Mouse (Mus musculus) G1E (cell line): ENCODE measurements around the gene Misp. TPM values are rescaled to one million over a fixed set of nuclear protein-coding genes. Genes with fewer than 3 reads are reported as not detected.

Experiments used
- ATAC-seq: 2 replicates; pipeline ENCODE4 v1.8.0; 2016; ENCODE audit warnings: mild to moderate bottlenecking; ENCODE audit not compliant: insufficient number of reproducible peaks, poor library complexity, low FRiP score, severe bottlenecking; ENCODE audit errors: extremely low read depth
- DNase-seq: peaks from one replicate; pipeline ENCODE4 v3.0.0; 2012; ENCODE audit warnings: low spot score
- H3K27me3 ChIP-seq: 2 replicates; pipeline ENCODE4 v1.6.1; 2012; ENCODE audit warnings: mild to moderate bottlenecking, low read length, inconsistent platforms; ENCODE audit not compliant: insufficient read depth
- H3K36me3 ChIP-seq: replicated peaks from 2 replicates; pipeline ENCODE3; 2012; ENCODE audit warnings: mild to moderate bottlenecking, inconsistent platforms
- H3K4me1 ChIP-seq: 2 replicates; pipeline ENCODE4 v1.6.1; 2012; ENCODE audit warnings: low read depth, low read length, inconsistent platforms, mixed read lengths; ENCODE audit not compliant: insufficient read depth
- H3K4me3 ChIP-seq: 2 replicates; pipeline ENCODE4 v1.5.1; 2012; ENCODE audit warnings: low read depth, mild to moderate bottlenecking, inconsistent platforms, low read length, moderate library complexity, mixed read lengths
- H3K9me3 ChIP-seq: replicated peaks from 2 replicates; pipeline ENCODE4 v1.6.1; 2012; ENCODE audit warnings: inconsistent platforms
- CTCF ChIP-seq: IDR thresholded peaks from 2 replicates; pipeline ENCODE4 v1.5.1; 2012; ENCODE audit warnings: low read depth, low read length, inconsistent platforms, mixed read lengths
- GATA1 ChIP-seq: IDR thresholded peaks from 2 replicates; pipeline ENCODE4 v1.6.1; 2012; ENCODE audit warnings: borderline replicate concordance, low read length, inconsistent platforms, mixed read lengths
- GATA2 ChIP-seq: IDR thresholded peaks from 2 replicates; pipeline ENCODE4 v1.6.1; 2012; ENCODE audit warnings: low read depth, low read length, inconsistent platforms, borderline replicate concordance
- POLR2AphosphoS5 ChIP-seq: IDR thresholded peaks from 2 replicates; pipeline ENCODE4 v1.6.1; 2012; ENCODE audit warnings: low read depth, low read length, inconsistent platforms; ENCODE audit not compliant: insufficient replicate concordance
- TAL1 ChIP-seq: conservative IDR thresholded peaks from 2 replicates; pipeline ENCODE4 v1.6.1; 2012; ENCODE audit warnings: low read depth, low read length, inconsistent platforms, mixed read lengths
- polyA plus RNA-seq: library from polyadenylated mRNA; stranded (reverse); fragments of >175 nt; gene quantifications from 2 replicates; pipeline ENCODE4 v1.2.3, GENCODE M21; 2012
- total RNA-seq, 2 experiments: library from RNA; stranded (forward) in 1 of 2; stranded (reverse) in 1 of 2; fragments of 200-1000 nt in 1 of 2; fragments of >200 nt in 1 of 2; fragmentation: Nextera tagmentation in 1 of 2; gene quantifications; 2 replicates each; pipeline ENCODE4 v1.2.3; 2014 to 2017

Gene Misp
- total and polyA plus RNA-seq, 3 experiments = 0.33 TPM; not detected in 2

GRCm38 (mm10) chr10:79788386-79789158 is 32.2 kb upstream of the Misp start:
- DNase-seq (no peak), ATAC-seq (no peak)
- Histone ChIP-seq H3K36me3 (no peaks in the 10 kb centered on the region), H3K4me3 (no peak overlapping the region), H3K4me1 (peaks cover 14% of the 10 kb centered on the region), H3K9me3 (no peaks in the 10 kb centered on the region), H3K27me3 (peaks cover 34% of the 10 kb centered on the region)
- TF ChIP-seq POLR2AphosphoS5 (no peak), GATA1 (no peak), GATA2 (no peak), CTCF (peak; percentile 68)

GRCm38 (mm10) chr10:79789581-79789980 is 31.2 kb upstream of the Misp start:
- peaks cover 38% of the 10 kb centered on the region for H3K27me3 ChIP-seq
- peaks cover 22% of the 10 kb centered on the region for H3K4me1 ChIP-seq
- TF ChIP-seq POLR2AphosphoS5 (no peak), TAL1 (no peak), GATA1 (no peak), CTCF (no peak), GATA2 (no peak)
- DNase-seq (no peak), ATAC-seq (no peak)
- no peaks in the 10 kb centered on the region for H3K9me3 ChIP-seq
- no peak overlapping the region for H3K4me3 ChIP-seq
- H3K36me3 ChIP-seq = no peaks in the 10 kb centered on the region

- no peaks in the 10 kb centered on the region for H3K36me3 ChIP-seq
- no peak within 1 kb of the TSS for H3K4me3 ChIP-seq
- DNase-seq (no peak), ATAC-seq (no peak)
- H3K4me1 ChIP-seq = peaks cover 25% of the 10 kb centered on the region
- TF ChIP-seq TAL1 = no peak
- 0 out of 2 replicates have a peak, but pooled peaks cover 2% of the 10 kb centered on the region for H3K9me3 ChIP-seq
- peaks cover 40% of the 10 kb centered on the region for H3K27me3 ChIP-seq
Measured at GRCm38 (mm10) chr10:79790861-79791260, 29.9 kb upstream of the Misp start, which contains the start of gene Prss57. Prss57 (minus strand) TSS chr10:79790961.

GRCm38 (mm10) chr10:79792339-79793040 is 28.3 kb upstream of the Misp start:
- Histone ChIP-seq H3K4me1 (peaks cover 30% of the 10 kb centered on the region), H3K27me3 (peaks cover 43% of the 10 kb centered on the region), H3K36me3 (no peaks in the 10 kb centered on the region), H3K9me3 (0 out of 2 replicates have a peak, but pooled peaks cover 2% of the 10 kb centered on the region), H3K4me3 (no peak overlapping the region)
- ATAC-seq (no peak), DNase-seq (no peak)
- TF ChIP-seq CTCF (no peak), GATA2 (no peak), GATA1 (no peak), POLR2AphosphoS5 (no peak), TAL1 (no peak)

GRCm38 (mm10) chr10:79793051-79793737 is 27.6 kb upstream of the Misp start, which contains the start of gene Palm:
Palm (plus strand) TSS chr10:79793572.
- Histone ChIP-seq H3K36me3 (no peaks in the 10 kb centered on the region), H3K4me3 (peak within 1 kb of the TSS; percentile 70), H3K4me1 (peaks cover 37% of the 10 kb centered on the region), H3K9me3 (0 out of 2 replicates have a peak, but pooled peaks cover 2% of the 10 kb centered on the region), H3K27me3 (peaks cover 46% of the 10 kb centered on the region)
- no peak for ATAC-seq
- peak; percentile 60; the same call in 1 of the 2 replicates for TF ChIP-seq CTCF
- no peak for TF ChIP-seq POLR2AphosphoS5
- TF ChIP-seq TAL1 = no peak
- no peak for TF ChIP-seq GATA2
- peak; percentile 68 for DNase-seq
